In genomic region chr7:27300801-27301200, GRCm38 (mm10) we compare ENCODE assay signal across 12 mouse cellular contexts. TPM values are rescaled to one million over a fixed set of nuclear protein-coding genes. Genes with fewer than 3 reads are reported as not detected.
"Had no signal": no experiment of that assay in that cellular context is flagged by ENCODE, and none has a peak within 500 bp of the region (broad histone marks: within the 10 kb centered on the region; RNA-seq: fewer than 3 reads in every experiment).

No protein-coding gene starts in this region.

- DNase-seq: liver, postnatal 0 days; lung, adult 2 months; lung, postnatal 14 days; lung, postnatal 36 days; right cerebral cortex, postnatal 14 days; thymus, adult 18-20 months; thymus, postnatal 14 days; thymus, postnatal 36 days had no signal

RNA-seq across cellular contexts. Expression of gene Ltbp4, which starts 36.7 kb away (rescaled TPM):
- total RNA-seq: monocyte, adult 5-6 weeks; neutrophil, adult 5-6 weeks had no signal

RNA-seq across cellular contexts. Expression of gene Gm20479, which starts 56.4 kb away (rescaled TPM):
- total RNA-seq: megakaryocyte progenitor cell, adult 5-6 weeks; midbrain, postnatal 0 days; monocyte, adult 5-6 weeks; neutrophil, adult 5-6 weeks had no signal
